Mouse (Mus musculus): ENCODE data around the gene Sectm1b.
"Not testable (repeated sequence)": the region's sequence is repeated elsewhere in the genome, so short reads cannot be mapped to it uniquely, and the experiment has no call there.

Gene Sectm1b

DNA sequence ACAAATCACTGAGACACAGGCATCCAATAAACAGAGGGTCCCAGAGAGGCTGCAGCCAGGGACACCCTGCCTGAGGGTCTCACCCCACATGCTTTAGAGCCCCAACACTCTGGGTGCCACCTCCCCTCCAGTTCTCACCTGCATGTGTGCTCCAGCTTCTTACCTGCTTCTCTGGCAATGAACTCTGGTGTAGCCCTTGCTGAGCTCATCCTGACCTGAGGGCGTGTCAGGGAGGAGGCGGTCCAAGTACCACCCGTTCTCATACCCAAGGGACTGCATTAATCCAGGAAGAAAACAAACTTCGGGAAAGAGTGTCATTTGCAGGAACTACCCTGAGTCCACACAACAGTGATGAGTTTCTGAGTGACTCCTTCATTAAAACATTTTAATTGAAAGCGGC is at the start of gene Sectm1b:
Gene Sectm1b, minus strand, starts transcription at position 191 of the 400 bp plus-strand sequence.
- DNase-seq (ENCODE audit: low read depth, low spot score) = no peak

DNA sequence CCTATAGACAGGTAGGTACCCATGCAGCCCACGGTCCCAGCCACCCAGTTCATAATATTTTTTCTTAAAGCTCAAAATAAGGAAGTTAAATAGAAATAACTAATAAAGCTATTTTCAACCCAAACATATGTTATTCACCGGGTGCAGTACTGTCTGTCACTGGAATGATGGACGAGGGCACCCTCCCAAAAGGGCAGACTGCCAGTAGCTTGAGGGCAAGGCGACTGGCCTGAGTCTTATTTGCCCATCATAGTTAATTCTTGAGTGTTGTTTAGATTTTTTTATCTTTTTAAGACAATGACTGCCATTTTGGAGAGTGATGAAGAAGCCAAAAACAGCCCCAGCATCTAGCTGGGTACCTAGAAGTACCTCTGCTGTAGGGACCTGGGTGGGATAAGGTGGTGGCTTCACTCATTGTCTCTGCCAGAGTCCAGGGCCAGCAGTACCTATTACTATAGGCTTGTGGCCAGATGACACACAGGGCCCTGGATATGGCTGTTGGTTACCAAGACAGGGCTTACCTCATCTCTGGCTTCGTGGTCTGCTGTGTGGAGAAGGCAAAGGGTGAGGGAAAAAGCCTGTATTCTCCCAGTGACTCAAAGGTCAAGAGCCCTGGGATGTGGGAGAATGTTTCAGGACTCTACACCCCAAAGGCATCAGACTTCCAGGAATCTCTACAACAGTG is 48.9 kb upstream of the Sectm1b start:
- no peak for DNase-seq (ENCODE audit: low read depth, low spot score)

GRCm38 (mm10) chr11:121111601-121112000 is 48.2 kb upstream of the Sectm1b start:
- no peak for DNase-seq (ENCODE audit: low read depth, low spot score)

DNA sequence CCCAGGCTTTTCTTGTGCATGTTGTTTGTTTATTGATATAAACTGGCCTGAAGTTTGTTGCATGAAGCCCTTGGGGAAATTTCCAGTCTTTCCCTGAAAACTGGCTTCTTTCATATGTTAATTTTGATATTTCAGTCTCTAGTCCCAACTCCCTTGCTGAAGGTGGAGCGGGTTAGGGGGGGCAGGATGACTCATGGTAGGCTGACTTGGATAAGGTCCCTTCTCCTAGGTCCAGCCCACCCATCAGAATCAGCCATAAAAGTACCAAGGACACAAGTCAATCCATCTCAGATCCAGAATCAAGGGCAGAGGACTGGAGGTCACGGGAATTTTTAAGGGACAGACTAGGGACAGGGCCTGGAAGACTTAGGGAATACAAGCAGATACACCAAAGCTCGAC is 47.7 kb upstream of the Sectm1b start:
- DNase-seq (ENCODE audit: low read depth, low spot score) = no peak

DNA sequence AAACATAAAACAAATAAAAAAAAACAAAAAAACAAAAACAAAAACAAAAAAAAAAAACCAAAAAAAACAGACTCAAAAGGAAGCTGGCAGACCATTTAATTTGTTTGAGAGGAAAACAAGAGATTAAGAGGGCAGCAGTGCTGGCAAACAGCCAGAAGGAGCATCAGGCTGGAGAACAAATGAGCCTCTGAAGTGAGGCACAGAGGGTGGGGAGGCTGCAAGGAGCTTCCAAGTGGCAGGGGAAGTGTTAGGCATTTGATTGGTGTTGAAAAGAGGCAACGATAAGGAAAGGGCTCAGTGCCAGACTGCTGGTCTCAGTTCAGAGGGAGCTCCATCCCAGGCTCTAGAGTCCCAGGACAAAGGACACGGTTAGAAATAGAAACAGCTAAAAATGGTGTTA is 46.6 kb upstream of the Sectm1b start:
- no peak for DNase-seq (ENCODE audit: low read depth, low spot score)

GRCm38 (mm10) chr11:121108061-121108460 is 44.7 kb upstream of the Sectm1b start:
- DNase-seq (ENCODE audit: low read depth, low spot score) = no peak

- DNase-seq (ENCODE audit: low read depth, low spot score) = not testable (repeated sequence)
These were observed 43.9 kb upstream of the Sectm1b start for GRCm38 (mm10) chr11:121107242-121107641.

GRCm38 (mm10) chr11:121101124-121101805 is 37.9 kb upstream of the Sectm1b start:
- no peak for DNase-seq (ENCODE audit: low read depth, low spot score)

- DNase-seq (ENCODE audit: low read depth, low spot score) = no peak
These were observed 37.3 kb upstream of the Sectm1b start for GRCm38 (mm10) chr11:121100692-121101091.

DNA sequence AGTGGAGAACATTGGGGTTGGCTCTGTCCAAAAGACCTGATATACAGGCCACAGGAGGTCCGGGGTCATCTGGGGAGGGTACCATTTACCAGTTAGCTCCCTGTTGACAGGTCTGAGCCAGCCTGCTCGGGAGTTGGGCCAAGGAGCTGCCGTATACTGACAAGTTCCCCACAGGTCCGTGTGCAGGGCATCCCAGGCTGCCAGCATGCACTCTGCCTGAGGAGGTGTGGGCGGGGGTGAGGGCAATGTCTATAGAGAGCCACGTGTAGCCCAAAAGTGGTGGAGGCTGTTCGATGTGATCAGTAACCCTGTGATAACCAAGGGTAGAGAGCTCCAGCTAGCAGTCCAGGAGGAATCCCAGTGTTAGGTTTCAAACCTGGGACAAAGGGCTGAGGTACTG is 36.4 kb upstream of the Sectm1b start:
- no peak for DNase-seq (ENCODE audit: low read depth, low spot score)

- no peak for DNase-seq (ENCODE audit: low read depth, low spot score)
These were observed 29.5 kb upstream of the Sectm1b start for GRCm38 (mm10) chr11:121092606-121093585.

DNA sequence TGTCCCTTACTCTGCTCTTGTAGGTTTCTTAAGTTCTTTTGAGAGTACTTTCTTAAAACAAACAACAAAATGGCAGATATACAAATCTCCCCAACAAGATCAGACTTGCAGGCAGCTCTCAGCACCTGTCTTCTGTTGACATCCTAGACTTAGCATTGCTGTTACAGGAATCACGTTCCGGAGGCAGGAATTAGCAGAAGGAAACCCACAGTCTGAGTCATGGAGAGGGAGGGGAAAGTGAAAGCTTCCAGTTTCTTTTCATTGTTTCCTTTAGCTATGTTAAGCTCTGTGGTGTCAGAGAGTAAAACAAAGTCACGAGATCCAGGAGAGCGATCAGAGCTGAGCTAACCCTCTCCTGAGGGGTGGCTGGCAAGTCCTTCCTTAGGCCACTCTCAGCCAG is 27.6 kb upstream of the Sectm1b start:
- no peak for DNase-seq (ENCODE audit: low read depth, low spot score)

DNA sequence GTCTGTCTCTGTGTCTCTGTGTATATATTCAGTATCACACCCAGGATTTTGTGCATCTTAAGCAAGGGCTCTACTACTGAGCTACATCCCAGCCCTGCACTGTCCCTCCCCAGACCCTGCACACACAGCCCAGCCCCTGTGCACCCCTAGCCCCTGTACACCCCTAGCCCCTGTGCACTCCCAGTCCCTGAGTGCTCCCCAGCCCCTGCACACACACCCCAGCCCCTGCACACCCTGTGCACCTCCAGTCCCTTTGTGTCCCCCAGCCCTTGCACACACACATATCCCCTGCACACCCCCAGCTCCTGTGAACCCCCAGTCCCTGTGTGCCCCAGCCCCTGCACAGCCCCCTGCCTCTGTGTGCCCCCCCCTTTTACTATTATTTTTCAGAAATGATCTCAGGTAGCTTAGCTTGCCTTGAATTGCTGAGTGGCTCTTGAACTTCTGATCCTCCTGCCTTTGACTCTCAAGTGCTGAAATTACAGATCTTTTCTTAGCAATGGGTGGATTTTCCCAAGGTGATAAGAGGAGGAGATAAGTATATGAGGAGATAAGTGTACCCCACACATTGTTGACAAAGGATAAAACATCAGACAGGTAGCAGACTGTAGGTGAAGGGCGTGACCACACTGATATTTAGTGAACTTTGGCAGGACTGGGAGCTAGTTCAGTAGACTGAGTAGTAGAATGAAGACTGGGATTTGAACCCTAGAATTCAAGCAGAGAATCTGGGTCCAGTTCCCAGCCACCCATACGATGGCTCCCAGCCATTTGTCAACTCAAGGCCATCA is 26.6 kb upstream of the Sectm1b start:
- no peak for DNase-seq (ENCODE audit: low read depth, low spot score)

DNA sequence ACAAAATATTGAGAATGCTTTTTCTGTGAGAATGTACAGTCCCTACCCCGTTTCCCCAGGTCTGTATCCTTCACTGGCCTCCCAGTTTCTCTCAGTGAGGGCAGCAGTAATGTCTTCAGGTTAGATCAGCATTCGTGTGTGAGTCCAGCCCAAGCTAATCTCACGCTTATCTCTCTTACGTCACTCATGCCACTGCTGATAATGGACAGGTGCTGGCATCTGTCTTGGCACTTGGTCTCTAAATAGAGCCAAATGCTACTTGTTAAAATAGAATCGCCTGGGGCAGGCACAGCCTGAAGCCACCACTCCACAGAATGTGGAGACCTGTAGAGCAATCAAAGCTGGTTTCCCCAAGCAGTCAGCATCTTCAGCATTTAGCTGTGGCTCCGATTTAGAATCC is 25.6 kb upstream of the Sectm1b start:
- DNase-seq (ENCODE audit: low read depth, low spot score) = no peak

GRCm38 (mm10) chr11:121086296-121086695 is 22.9 kb upstream of the Sectm1b start:
- peak; percentile 24 for DNase-seq (ENCODE audit: low read depth, low spot score)

DNA sequence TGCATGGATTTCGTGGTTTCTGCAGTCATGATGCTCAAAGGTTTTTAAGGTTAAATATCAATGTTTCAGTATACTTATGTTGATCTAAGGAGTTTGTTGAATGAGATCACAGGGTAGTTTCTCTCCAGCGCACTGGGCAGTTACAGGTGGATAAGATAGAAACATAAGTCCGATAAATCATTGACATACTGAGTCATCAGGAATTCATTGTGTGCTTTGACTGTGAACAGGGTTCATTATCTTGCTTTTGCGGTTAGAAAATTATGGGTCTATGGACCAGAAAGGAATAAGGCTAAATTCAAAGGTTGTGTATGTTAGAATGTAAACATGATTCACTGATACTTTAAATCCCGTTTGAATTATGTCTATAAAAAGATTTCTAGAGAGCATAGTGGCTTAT is 21.8 kb upstream of the Sectm1b start:
- no peak for DNase-seq (ENCODE audit: low read depth, low spot score)

DNA sequence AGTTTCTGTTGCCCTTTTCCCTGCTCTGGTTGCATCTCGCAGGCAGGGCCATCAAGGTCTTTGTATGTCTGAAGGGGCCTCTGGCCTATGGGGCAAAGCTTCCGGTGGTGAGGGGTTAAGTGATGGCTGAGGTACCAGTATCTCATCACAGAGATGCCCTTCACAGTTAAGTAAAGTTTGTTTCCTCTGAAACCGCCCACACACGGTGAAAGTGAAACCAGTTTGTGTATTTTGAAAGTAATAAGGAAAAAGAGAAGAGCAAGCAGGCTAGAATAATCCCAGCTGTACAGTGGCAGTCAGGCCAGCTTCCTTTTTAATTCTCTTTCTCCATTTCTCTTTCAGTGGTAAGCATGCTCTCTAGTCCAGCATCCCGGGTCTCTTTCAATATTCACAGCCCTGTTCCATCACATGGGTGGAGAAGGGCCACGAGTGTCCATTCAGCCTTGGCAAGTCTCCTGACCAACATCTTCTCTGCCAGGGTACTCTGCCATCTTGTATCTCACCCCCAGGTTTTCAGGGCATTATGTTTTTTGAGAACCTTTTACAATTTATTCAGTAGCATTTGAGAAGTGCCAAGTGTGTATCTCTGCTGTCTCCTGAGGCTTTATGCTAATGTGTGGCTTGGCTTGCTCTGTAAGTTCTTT is 19.6 kb upstream of the Sectm1b start:
- DNase-seq (ENCODE audit: low read depth, low spot score) = no peak

GRCm38 (mm10) chr11:121082250-121082649 is 18.9 kb upstream of the Sectm1b start:
- DNase-seq (ENCODE audit: low read depth, low spot score) = no peak

DNA sequence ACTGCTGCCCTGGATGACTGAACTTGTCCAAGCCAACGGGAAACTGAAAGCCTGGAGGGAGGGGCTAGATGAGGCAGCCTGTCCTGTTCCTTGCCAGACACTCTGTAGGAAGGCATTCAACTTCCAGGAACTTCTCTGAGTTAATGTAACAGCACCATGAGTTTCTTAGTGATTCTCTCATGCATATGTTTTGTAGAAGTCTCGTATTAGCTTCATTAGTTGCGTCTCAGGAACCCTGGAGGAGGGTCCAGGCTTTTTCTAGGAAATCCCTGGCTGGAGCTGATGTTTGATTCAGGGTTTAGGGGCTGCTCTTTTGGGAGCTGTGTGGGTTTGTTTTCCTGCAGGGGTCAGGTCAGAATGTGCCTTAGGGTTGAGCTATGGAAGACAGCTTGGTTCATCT is 17.8 kb upstream of the Sectm1b start, which contains the start of gene Sectm1a:
Gene Sectm1a, minus strand, starts transcription at position 101 of the 400 bp plus-strand sequence.
- DNase-seq (ENCODE audit: low read depth, low spot score) = no peak

GRCm38 (mm10) chr11:121080330-121080729 is 17.0 kb upstream of the Sectm1b start:
- no peak for DNase-seq (ENCODE audit: low read depth, low spot score)

DNA sequence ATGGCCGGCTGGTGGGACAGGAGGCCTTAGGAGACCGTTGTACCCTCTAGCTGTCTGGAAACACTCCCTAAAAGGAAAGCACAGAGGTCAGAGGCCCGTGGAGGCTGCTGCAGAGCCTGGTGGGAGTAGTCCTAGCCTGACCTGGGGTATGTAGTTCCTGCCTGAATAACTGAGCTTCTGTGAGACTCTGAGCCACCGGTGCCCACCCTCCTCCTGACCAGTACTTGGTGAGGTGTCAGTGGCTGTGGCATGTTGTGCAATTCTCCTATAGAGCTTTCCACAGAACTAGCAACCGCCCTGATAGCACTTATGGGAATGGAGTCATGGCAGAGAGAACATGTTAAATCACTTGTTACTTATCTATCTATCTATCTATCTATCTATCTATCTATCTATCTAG is 12.3 kb upstream of the Sectm1b start:
- no peak for DNase-seq (ENCODE audit: low read depth, low spot score)

Measured in ZHBTc4 (cell line).